Mouse (Mus musculus) liver, embryonic 11.5 days (tissue): Measurements from ENCODE around the gene Arid3b. TPM values are rescaled to one million over a fixed set of nuclear protein-coding genes. Genes with fewer than 3 reads are reported as not detected.

Experiments used
- ATAC-seq: fragments of 200-750 bp; cut with Nextera tagmentation; replicated peaks from 2 replicates; pipeline ENCODE4 v1.8.0; 2017; ENCODE audit warnings: moderate number of reproducible peaks, mild to moderate bottlenecking, moderate TSS enrichment, moderate library complexity; ENCODE audit not compliant: low FRiP score
- DNase-seq: peaks from one replicate; pipeline ENCODE4 v3.0.0-alpha.2; 2017; ENCODE audit warnings: low spot score
- H3K27ac ChIP-seq: fragments of 300-500 bp; sonication (generic); 2 replicates; pipeline ENCODE4 v1.5.1; 2014; ENCODE audit warnings: mild to moderate bottlenecking, low read depth, low read length, control low read depth
- H3K27me3 ChIP-seq: fragments of 300-500 bp; sonication (generic); replicated peaks from 2 replicates; pipeline ENCODE4 v1.6.1; 2014; ENCODE audit warnings: low read length, mixed read lengths; ENCODE audit not compliant: control insufficient read depth, insufficient read depth
- H3K36me3 ChIP-seq: fragments of 300-500 bp; sonication (generic); 2 replicates; pipeline ENCODE4 v1.6.1; 2014; ENCODE audit warnings: mild to moderate bottlenecking, low read length, moderate library complexity, mixed read lengths; ENCODE audit not compliant: control insufficient read depth, insufficient read depth
- H3K4me1 ChIP-seq: fragments of 300-500 bp; sonication (generic); replicated peaks from 2 replicates; pipeline ENCODE4 v1.6.1; 2014; ENCODE audit warnings: low read length, mixed read lengths; ENCODE audit not compliant: control insufficient read depth, insufficient read depth
- H3K4me2 ChIP-seq: fragments of 300-500 bp; sonication (generic); 2 replicates; pipeline ENCODE4 v1.6.1; 2014; ENCODE audit warnings: mild to moderate bottlenecking, control low read depth, moderate library complexity
- H3K4me3 ChIP-seq: fragments of 300-500 bp; sonication (generic); 2 replicates; pipeline ENCODE4 v1.5.1; 2014; ENCODE audit warnings: low read depth, low read length, control low read depth
- H3K9ac ChIP-seq: fragments of 300-500 bp; sonication (generic); 2 replicates; pipeline ENCODE4 v1.6.1; 2014; ENCODE audit warnings: low read depth, low read length, control low read depth
- H3K9me3 ChIP-seq: fragments of 300-500 bp; sonication (generic); 2 replicates; pipeline ENCODE4 v1.6.1; 2016; ENCODE audit warnings: low read length, inconsistent platforms, mixed read lengths; ENCODE audit not compliant: control insufficient read depth
- WGBS: fragments of 180-500 bp; shearing (Covaris S2); extraction: QIAGEN DNeasy Blood & Tissue Kit; methylation state at CpG from one replicate; pipeline ENCODE4 v1.1.7; 2014; 5-methylcytosine and 5-hydroxymethylcytosine counted together
- polyA plus RNA-seq: library from polyadenylated mRNA; unstranded; fragments of >200 nt; fragmentation: Nextera tagmentation; extraction: Ambion mirVana; gene quantifications from 2 replicates; pipeline ENCODE4 v1.2.1, GENCODE M21; 2014

Gene Arid3b
- polyA plus RNA-seq, 1 experiment from 2014 or later = 20.3 TPM

- Histone ChIP-seq H3K27me3 (no peaks in the 10 kb centered on the region), H3K27ac (peak within 1 kb of the TSS; percentile 93), H3K9ac (peak within 1 kb of the TSS; percentile 90), H3K36me3 (peaks cover 11% of the 10 kb centered on the region), H3K9me3 (no peaks in the 10 kb centered on the region), H3K4me3 (peak within 1 kb of the TSS; percentile 74), H3K4me2 (peak within 1 kb of the TSS; percentile 93), H3K4me1 (peaks cover 50% of the 10 kb centered on the region)
- peak; percentile 63 for DNase-seq
- under 1% methylated on average over 93 of the region's 93 CpGs for WGBS
- ATAC-seq = peak; percentile 12
Observed at GRCm38 (mm10) chr9:57765364-57766351, 70.9 kb downstream of the Arid3b start, which contains the start of gene Clk3. Gene Clk3 (minus strand): TSS chr9:57765860.

GRCm38 (mm10) chr9:57764974-57765363 lies 71.6 kb downstream of the Arid3b start:
- Histone ChIP-seq H3K4me2 (peak overlapping the region; percentile 93), H3K36me3 (peaks cover 17% of the 10 kb centered on the region), H3K4me3 (peak overlapping the region; percentile 74), H3K9me3 (no peaks in the 10 kb centered on the region), H3K27ac (peak overlapping the region; percentile 93), H3K4me1 (peaks cover 46% of the 10 kb centered on the region), H3K27me3 (no peaks in the 10 kb centered on the region), H3K9ac (peak overlapping the region; percentile 90)
- DNase-seq = peak; percentile 97
- under 1% methylated on average over 45 of the region's 45 CpGs for WGBS
- peak; percentile 81 for ATAC-seq

GRCm38 (mm10) chr9:57764147-57764973 lies 72.2 kb downstream of the Arid3b start:
- ATAC-seq (peak; percentile 15), DNase-seq (no peak)
- peaks cover 43% of the 10 kb centered on the region for H3K4me1 ChIP-seq
- peaks cover 22% of the 10 kb centered on the region for H3K36me3 ChIP-seq
- peak overlapping the region; percentile 93 for H3K27ac ChIP-seq
- H3K4me2 ChIP-seq = peak overlapping the region; percentile 93
- under 1% methylated on average over 57 of the region's 57 CpGs for WGBS
- no peaks in the 10 kb centered on the region for H3K27me3 ChIP-seq
- peak overlapping the region; percentile 90 for H3K9ac ChIP-seq
- H3K4me3 ChIP-seq = peak overlapping the region; percentile 74
- no peaks in the 10 kb centered on the region for H3K9me3 ChIP-seq

GRCm38 (mm10) chr9:57762563-57762991 lies 74.0 kb downstream of the Arid3b start:
- H3K27ac ChIP-seq = peak overlapping the region; percentile 21; the same call in 1 of the 2 replicates
- no peaks in the 10 kb centered on the region for H3K9me3 ChIP-seq
- H3K4me2 ChIP-seq = peak overlapping the region; percentile 93
- peaks cover 52% of the 10 kb centered on the region for H3K4me1 ChIP-seq
- 50% methylated on average over 6 of the region's 6 CpGs for WGBS
- no peaks in the 10 kb centered on the region for H3K27me3 ChIP-seq
- H3K9ac ChIP-seq = peak overlapping the region; percentile 34; the same call in 1 of the 2 replicates
- peak overlapping the region; percentile 74 for H3K4me3 ChIP-seq
- peaks cover 38% of the 10 kb centered on the region for H3K36me3 ChIP-seq
- no peak for ATAC-seq
- no peak for DNase-seq

- Histone ChIP-seq H3K4me2 (peak overlapping the region; percentile 93), H3K4me1 (peaks cover 60% of the 10 kb centered on the region), H3K36me3 (peaks cover 45% of the 10 kb centered on the region)
Observed at GRCm38 (mm10) chr9:57761563-57762551, 74.7 kb downstream of the Arid3b start.

GRCm38 (mm10) chr9:57760416-57761146 lies 76.0 kb downstream of the Arid3b start:
- H3K27me3 ChIP-seq = no peaks in the 10 kb centered on the region
- H3K36me3 ChIP-seq = peaks cover 53% of the 10 kb centered on the region
- no peak overlapping the region for H3K27ac ChIP-seq
- no peak overlapping the region for H3K4me2 ChIP-seq
- H3K9ac ChIP-seq = no peak overlapping the region
- no peak for DNase-seq
- peaks cover 52% of the 10 kb centered on the region for H3K4me1 ChIP-seq
- WGBS = 96% methylated on average over 24 of the region's 24 CpGs
- ATAC-seq = no peak
- no peak overlapping the region for H3K4me3 ChIP-seq
- H3K9me3 ChIP-seq = no peaks in the 10 kb centered on the region

More at GRCm38 (mm10) chr9:57761563-57762551, 74.7 kb downstream of the Arid3b start:
- Histone ChIP-seq H3K9me3 (no peaks in the 10 kb centered on the region), H3K27ac (peak overlapping the region; percentile 42; the same call in 1 of the 2 replicates), H3K4me3 (peak overlapping the region; percentile 74), H3K27me3 (no peaks in the 10 kb centered on the region), H3K9ac (peak overlapping the region; percentile 34; the same call in 1 of the 2 replicates)
- ATAC-seq (no peak), DNase-seq (no peak)
- WGBS = 92% methylated on average over 13 of the region's 13 CpGs

GRCm38 (mm10) chr9:57759289-57759688 lies 77.3 kb downstream of the Arid3b start:
- H3K9ac ChIP-seq = no peak overlapping the region
- H3K4me1 ChIP-seq = peaks cover 52% of the 10 kb centered on the region
- no peaks in the 10 kb centered on the region for H3K9me3 ChIP-seq
- H3K27me3 ChIP-seq = no peaks in the 10 kb centered on the region
- WGBS = 22% methylated on average over 6 of the region's 6 CpGs
- peak overlapping the region; percentile 88 for H3K27ac ChIP-seq
- H3K4me3 ChIP-seq = no peak overlapping the region
- ATAC-seq = peak; percentile 27; the same call in 1 of the 2 replicates
- H3K36me3 ChIP-seq = peaks cover 65% of the 10 kb centered on the region
- H3K4me2 ChIP-seq = peak overlapping the region; percentile 60
- peak; percentile 61 for DNase-seq
